In the genomic region with DNA sequence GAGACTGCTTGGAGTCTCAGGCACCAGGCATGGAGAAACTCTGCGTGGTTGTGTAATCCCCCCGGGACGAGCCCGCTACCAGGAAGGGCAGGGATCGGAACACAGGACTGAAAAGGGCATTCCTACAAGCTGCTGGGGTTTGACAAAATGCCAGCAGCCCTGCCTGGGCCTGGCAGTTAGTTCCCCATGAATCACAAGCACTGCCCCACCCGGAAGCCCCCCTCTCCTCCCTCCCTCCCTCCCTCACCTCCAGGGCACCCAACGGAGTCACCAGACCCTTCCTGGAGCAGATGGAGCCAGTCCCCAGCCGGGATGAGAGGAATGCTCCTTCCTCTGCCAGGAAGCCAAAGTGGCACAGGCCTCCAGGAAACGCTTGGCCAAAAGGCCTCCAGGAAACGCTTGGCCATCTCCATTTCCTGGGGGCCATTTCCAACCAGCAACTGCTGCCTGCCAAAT, we compare ENCODE assay signal across 9 mouse cellular contexts. TPM values are rescaled to one million over a fixed set of nuclear protein-coding genes. Genes with fewer than 3 reads are reported as not detected.
DNase-seq lines count a peak whose midpoint lies in the region; ATAC-seq and TF ChIP-seq lines count a peak whose summit lies in the region.
"Had no signal": no experiment of that assay in that cellular context is flagged by ENCODE, and none has a peak within 500 bp of the region (broad histone marks: within the 10 kb centered on the region; RNA-seq: fewer than 3 reads in every experiment).

No protein-coding gene starts in this region.

- no peak for DNase-seq in hindbrain, embryonic 11.5 days (ENCODE audit: low spot score)
- peak; percentile 88 for DNase-seq in adrenal gland, adult 2 months
- peak; percentile 72 for DNase-seq in heart, postnatal 4 days
- DNase-seq in liver, embryonic 11.5 days (ENCODE audit: low spot score), result no peak
- DNase-seq in ovary, postnatal 14 days (ENCODE audit: low spot score), result peak; percentile 41
- no peak for DNase-seq in right cerebral cortex, postnatal 4 days

- no peak for TF ChIP-seq CTCF in embryonic fibroblast, embryonic 13.5 days (IDR thresholded peaks at IDR 0.05; ENCODE audit: borderline replicate concordance, insufficient read depth, low read length)

- no peaks in the 10 kb centered on the region for H3K27me3 ChIP-seq in hindbrain, embryonic 13.5 days
- no peaks in the 10 kb centered on the region for H3K27me3 ChIP-seq in hindbrain, embryonic 11.5 days (ENCODE audit: control insufficient read depth, insufficient read depth, low read length)
- H3K27me3 ChIP-seq in liver, embryonic 11.5 days (replicated peaks; ENCODE audit: control insufficient read depth, insufficient read depth, low read length), result no peaks in the 10 kb centered on the region

- H3K9ac ChIP-seq in hindbrain, embryonic 13.5 days, result no peak overlapping the region
- H3K9ac ChIP-seq in hindbrain, embryonic 11.5 days (ENCODE audit: low read depth, low read length), result no peak overlapping the region
- H3K9ac ChIP-seq in liver, embryonic 11.5 days (ENCODE audit: low read depth, low read length), result 0 out of 2 replicates have a peak overlapping the region, but pooled peaks have one; percentile 44
- H3K9ac ChIP-seq: liver, embryonic 14.5 days had no signal

- ATAC-seq in hindbrain, embryonic 13.5 days (ENCODE audit: low FRiP score), result no peak
- ATAC-seq in hindbrain, embryonic 11.5 days (ENCODE audit: low FRiP score), result no peak
- no peak for ATAC-seq in liver, embryonic 11.5 days (replicated peaks; ENCODE audit: low FRiP score)

- no peak overlapping the region for H3K4me2 ChIP-seq in hindbrain, embryonic 13.5 days
- no peak overlapping the region for H3K4me2 ChIP-seq in hindbrain, embryonic 11.5 days (replicated peaks; ENCODE audit: low read depth, low read length)
- H3K4me2 ChIP-seq in liver, embryonic 11.5 days, result peak overlapping the region; percentile 28

- H3K27ac ChIP-seq in hindbrain, embryonic 13.5 days, result peak overlapping the region; percentile 42
- H3K27ac ChIP-seq in hindbrain, embryonic 11.5 days (ENCODE audit: low read depth, low read length), result no peak overlapping the region
- peak overlapping the region; percentile 57 for H3K27ac ChIP-seq in embryonic fibroblast, embryonic 13.5 days (ENCODE audit: insufficient read depth, low read length)
- peak overlapping the region; percentile 59; the same call in 1 of the 2 replicates for H3K27ac ChIP-seq in liver, embryonic 11.5 days (ENCODE audit: low read depth, low read length)
- H3K27ac ChIP-seq: liver, embryonic 14.5 days had no signal

- 71% methylated on average over 10 of the region's 10 CpGs for WGBS in hindbrain, embryonic 13.5 days
- WGBS in hindbrain, embryonic 11.5 days, result 80% methylated on average over 9 of the region's 10 CpGs
- 54% methylated on average over 10 of the region's 10 CpGs for WGBS in liver, embryonic 11.5 days

- H3K36me3 ChIP-seq in hindbrain, embryonic 13.5 days, result peaks cover 24% of the 10 kb centered on the region
- H3K36me3 ChIP-seq in hindbrain, embryonic 11.5 days (ENCODE audit: control insufficient read depth, insufficient read depth, low read length), result no peaks in the 10 kb centered on the region
- H3K36me3 ChIP-seq in liver, embryonic 11.5 days (ENCODE audit: control insufficient read depth, insufficient read depth, low read length), result peaks cover 4% of the 10 kb centered on the region; the same call in 1 of the 2 replicates

- no peaks in the 10 kb centered on the region for H3K9me3 ChIP-seq in hindbrain, embryonic 13.5 days
- H3K9me3 ChIP-seq in hindbrain, embryonic 11.5 days (ENCODE audit: control insufficient read depth, low read length), result no peaks in the 10 kb centered on the region
- H3K9me3 ChIP-seq in liver, embryonic 11.5 days (ENCODE audit: control insufficient read depth, low read length), result peaks cover 5% of the 10 kb centered on the region; the same call in 1 of the 2 replicates

- peaks cover 14% of the 10 kb centered on the region for H3K4me1 ChIP-seq in hindbrain, embryonic 13.5 days (replicated peaks)
- H3K4me1 ChIP-seq in hindbrain, embryonic 11.5 days (replicated peaks; ENCODE audit: control insufficient read depth, insufficient read depth, low read length), result no peaks in the 10 kb centered on the region
- H3K4me1 ChIP-seq in embryonic fibroblast, embryonic 13.5 days (ENCODE audit: control insufficient read depth, insufficient read depth, low read length), result peaks cover 4% of the 10 kb centered on the region; the same call in 1 of the 2 replicates
- H3K4me1 ChIP-seq in liver, embryonic 11.5 days (replicated peaks; ENCODE audit: control insufficient read depth, insufficient read depth, low read length), result peaks cover 26% of the 10 kb centered on the region

- no peak overlapping the region for H3K4me3 ChIP-seq in hindbrain, embryonic 13.5 days
- no peak overlapping the region for H3K4me3 ChIP-seq in hindbrain, embryonic 11.5 days (ENCODE audit: low read depth, low read length)
- H3K4me3 ChIP-seq in embryonic fibroblast, embryonic 13.5 days (ENCODE audit: insufficient read depth, low read length), result no peak overlapping the region
- H3K4me3 ChIP-seq in liver, embryonic 11.5 days (ENCODE audit: low read depth, low read length), result no peak overlapping the region

- peak; percentile 31; the same call in 1 of the 2 replicates for TF ChIP-seq POLR2A in embryonic fibroblast, embryonic 13.5 days (IDR thresholded peaks at IDR 0.05; ENCODE audit: low read depth, low read length)

RNA-seq across cellular contexts. Expression of a gene that starts 8.4 kb away (rescaled TPM):
- 59.1 and 60.3 TPM in 2 replicates for polyA plus RNA-seq in hindbrain, embryonic 13.5 days (2015; fragmentation: Nextera tagmentation; extraction: Ambion mirVana)
- 22.2 and 28.8 TPM in 2 replicates for polyA plus RNA-seq in hindbrain, embryonic 11.5 days (2014; fragmentation: Nextera tagmentation; extraction: Ambion mirVana)
- total RNA-seq in adrenal gland, adult 2 months (2021), result 10 to 100 TPM; 34.2 to 42.3 TPM
- 53.4 and 55.5 TPM in 2 replicates for polyA plus RNA-seq in adrenal gland, adult 2 months (2012; rRNA removed)
- 18.8 and 22.7 TPM in 2 replicates for polyA plus RNA-seq in embryonic fibroblast, embryonic 13.5 days (2011; ENCODE audit: insufficient read length, low read depth, missing spikeins)
- total RNA-seq in heart, postnatal 4 days (2021), result 10 to 100 TPM; 17.7 to 19.2 TPM
- 15.5 and 16.6 TPM in 2 replicates for polyA plus RNA-seq in liver, embryonic 11.5 days (2014; fragmentation: Nextera tagmentation; extraction: Ambion mirVana)

RNA-seq across cellular contexts. Expression of a gene that starts 50.3 kb away (rescaled TPM):
- polyA plus RNA-seq in hindbrain, embryonic 13.5 days (2015; fragmentation: Nextera tagmentation; extraction: Ambion mirVana), result 518 and 521 TPM in 2 replicates
- 522 and 525 TPM in 2 replicates for polyA plus RNA-seq in hindbrain, embryonic 11.5 days (2014; fragmentation: Nextera tagmentation; extraction: Ambion mirVana)
- 100 to 1,000 TPM; 152 to 154 TPM for total RNA-seq in adrenal gland, adult 2 months (2021)
- 124 and 148 TPM in 2 replicates for polyA plus RNA-seq in adrenal gland, adult 2 months (2012; rRNA removed)
- 320 and 443 TPM in 2 replicates for polyA plus RNA-seq in embryonic fibroblast, embryonic 13.5 days (2011; ENCODE audit: insufficient read length, low read depth, missing spikeins)
- total RNA-seq in heart, postnatal 4 days (2021), result 100 to 1,000 TPM; 275 to 276 TPM
- polyA plus RNA-seq in liver, embryonic 11.5 days (2014; fragmentation: Nextera tagmentation; extraction: Ambion mirVana), result 392 and 418 TPM in 2 replicates

Comparison
In these comparisons a context has a peak if more than half of its experiments do, and no peak if none do; other contexts are left out.
1. DNase-seq: peak in adrenal gland, adult 2 months (single experiment), heart, postnatal 4 days (single experiment) and ovary, postnatal 14 days (single experiment); none in hindbrain, embryonic 11.5 days (single experiment), liver, embryonic 11.5 days (single experiment) and right cerebral cortex, postnatal 4 days (single experiment).